Mouse (Mus musculus): Measurements from ENCODE around the gene Krtap28-13. TPM values are rescaled to one million over a fixed set of nuclear protein-coding genes. Genes with fewer than 3 reads are reported as not detected.

Krtap28-13 gene
- not detected for polyA plus RNA-seq (2017; shearing (Covaris generic))

GRCm38 (mm10) chr1:83060643-83061042 is at the start of gene Krtap28-13:
Krtap28-13 (plus strand) TSS chr1:83060930.

DNA sequence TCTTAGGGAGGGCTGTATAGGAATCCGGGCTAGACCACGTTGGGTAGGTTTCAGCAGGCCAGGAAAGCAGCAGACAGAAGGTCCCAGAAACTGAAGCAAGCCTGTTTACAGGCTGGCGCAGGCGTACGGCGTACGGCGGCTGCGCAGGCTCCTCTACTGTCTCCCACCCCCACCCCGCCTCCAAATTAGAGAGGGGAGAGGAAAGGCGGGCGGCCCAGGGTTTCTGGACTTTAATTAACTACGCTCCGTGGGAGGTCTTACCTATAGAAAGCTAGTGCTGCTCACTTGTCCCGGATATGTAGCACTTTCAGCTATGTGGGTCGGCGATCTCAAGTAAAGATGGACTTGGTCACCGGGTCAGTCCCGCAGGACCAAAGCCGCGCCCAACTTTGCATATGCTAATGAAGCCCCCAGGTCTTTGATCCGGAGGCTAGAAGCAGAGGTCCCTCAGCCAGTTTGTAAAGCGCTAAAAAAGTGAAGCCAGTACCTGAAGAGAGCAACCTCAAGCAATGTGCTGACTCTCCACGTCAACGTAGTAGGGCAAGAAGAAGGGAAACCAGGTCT is 22.5 kb upstream of the Krtap28-13 start, which contains the start of gene Slc19a3:
Slc19a3 (minus strand) TSS at position 340 of the 564 bp plus-strand sequence.

DNA sequence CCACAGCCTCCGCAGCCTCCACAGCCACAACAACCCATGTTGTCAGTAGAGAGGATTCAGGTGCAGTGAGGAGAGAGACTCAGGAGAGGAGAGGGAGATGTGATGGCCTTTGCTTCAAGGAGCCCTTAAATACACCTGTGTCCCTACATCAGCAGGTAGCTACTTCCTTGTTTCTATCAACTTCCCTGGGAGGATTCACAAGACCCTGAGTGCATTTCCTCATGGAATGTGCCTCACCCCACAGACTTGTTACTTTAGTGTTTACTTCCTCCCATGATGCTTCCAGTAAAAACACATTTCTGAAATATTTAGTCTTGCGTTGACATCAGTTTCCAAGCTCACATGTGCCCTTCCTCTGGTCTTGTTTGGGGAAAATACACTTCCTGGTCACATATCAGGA is 18.4 kb upstream of the Krtap28-13 start, which contains the start of gene Krtap28-10:
Krtap28-10 (minus strand) TSS at position 101 of the 400 bp plus-strand sequence.

GRCm38 (mm10) chr1:83044882-83045427 is 15.8 kb upstream of the Krtap28-13 start, which contains the start of gene Gm47969:
Gm47969 (plus strand) TSS chr1:83044932.

DNA sequence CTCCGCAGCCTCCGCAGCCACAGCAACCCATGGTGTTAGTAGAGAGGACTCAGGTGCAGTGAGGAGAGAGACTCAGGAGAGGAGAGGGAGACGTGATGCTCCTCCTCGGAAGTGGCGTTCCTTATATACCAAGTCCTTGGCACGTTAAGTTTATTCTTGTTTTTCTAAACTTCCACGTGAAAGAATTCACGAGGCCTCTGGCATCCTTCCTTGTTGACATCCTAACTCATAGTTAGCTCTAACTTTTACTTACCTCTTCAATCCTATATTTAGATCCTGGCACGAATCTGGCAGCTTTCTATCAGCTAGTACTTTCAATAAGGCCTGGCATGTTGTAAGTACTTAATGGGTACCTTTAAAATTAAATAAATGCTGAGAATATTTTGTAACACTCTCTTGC is 1.5 kb upstream of the Krtap28-13 start, which contains the start of gene A030005K14Rik:
A030005K14Rik (minus strand) TSS at position 101 of the 400 bp plus-strand sequence.

Other genes starting within 250 kb of the Krtap28-13 start
- 204 TPM for gene Agfg1, start 221.4 kb upstream of the Krtap28-13 start, polyA plus RNA-seq (2017; shearing (Covaris generic))
- gene A030005L19Rik, start 147.6 kb upstream of the Krtap28-13 start, polyA plus RNA-seq (2017; shearing (Covaris generic)) = 0.23 TPM
- not detected for gene A030014E15Rik, start 136.0 kb upstream of the Krtap28-13 start, polyA plus RNA-seq (2017; shearing (Covaris generic))
- gene Gm6217, start 129.5 kb upstream of the Krtap28-13 start, polyA plus RNA-seq (2017; shearing (Covaris generic)) = not detected
- gene A030003K21Rik, start 117.5 kb upstream of the Krtap28-13 start, polyA plus RNA-seq (2017; shearing (Covaris generic)) = not detected
- gene Gm7544, start 104.9 kb upstream of the Krtap28-13 start, polyA plus RNA-seq (2017; shearing (Covaris generic)) = 0.22 TPM
- not detected for gene Gm47955, start 100.6 kb upstream of the Krtap28-13 start, polyA plus RNA-seq (2017; shearing (Covaris generic))
- gene Gm47959, start 60.4 kb upstream of the Krtap28-13 start, polyA plus RNA-seq (2017; shearing (Covaris generic)) = not detected
- not detected for gene Slc19a3, start 22.5 kb upstream of the Krtap28-13 start, polyA plus RNA-seq (2017; shearing (Covaris generic))
- gene Krtap28-10, start 18.4 kb upstream of the Krtap28-13 start, polyA plus RNA-seq (2017; shearing (Covaris generic)) = not detected
- gene Gm47969, start 16.0 kb upstream of the Krtap28-13 start, polyA plus RNA-seq (2017; shearing (Covaris generic)) = not detected
- not detected for gene A030005K14Rik, start 1.6 kb upstream of the Krtap28-13 start, polyA plus RNA-seq (2017; shearing (Covaris generic))
- gene Ccl20, start 55.8 kb downstream of the Krtap28-13 start, polyA plus RNA-seq (2017; shearing (Covaris generic)) = 2.3 TPM
- 0.13 TPM for gene Daw1, start 98.8 kb downstream of the Krtap28-13 start, polyA plus RNA-seq (2017; shearing (Covaris generic))